ENCODE assay signal across 10 mouse cellular contexts in genomic region chr3:121535813-121536504, GRCm38 (mm10). TPM values are rescaled to one million over a fixed set of nuclear protein-coding genes. Genes with fewer than 3 reads are reported as not detected.
A peak's percentile ranks its signal among the peaks of the same experiment; 100 is the strongest.
DNase-seq lines count a peak whose midpoint lies in the region; ATAC-seq and TF ChIP-seq lines count a peak whose summit lies in the region.
"Had no signal": no experiment of that assay in that cellular context is flagged by ENCODE, and none has a peak within 500 bp of the region (broad histone marks: within the 10 kb centered on the region; RNA-seq: fewer than 3 reads in every experiment).

No protein-coding gene starts in this region.

- 84% methylated on average over 3 of the region's 3 CpGs for WGBS in forebrain, embryonic 11.5 days
- 89% methylated on average over 3 of the region's 3 CpGs for WGBS in forebrain, embryonic 16.5 days
- 91% methylated on average over 3 of the region's 3 CpGs for WGBS in midbrain, embryonic 14.5 days
- WGBS in midbrain, embryonic 16.5 days: 92% methylated on average over 3 of the region's 3 CpGs
- 85% methylated on average over 3 of the region's 3 CpGs for WGBS in cerebellum, adult 2 months

- peak; percentile 72 for DNase-seq in forebrain, embryonic 11.5 days (ENCODE audit: low spot score)
- peak; percentile 81 for DNase-seq in midbrain, embryonic 14.5 days
- DNase-seq in cerebellum, adult 2 months: peak; percentile 30 to 59
- DNase-seq in hindlimb bud, embryonic 11.5 days (ENCODE audit: extremely low spot score, low read depth, low spot score): peak; percentile 46
- DNase-seq in lung, postnatal 25 days (ENCODE audit: low spot score): peak; percentile 35
- peak; percentile 29 for DNase-seq in thymus, postnatal 25 days

- H3K27ac ChIP-seq in forebrain, embryonic 11.5 days (ENCODE audit: low read depth, low read length): no peak overlapping the region
- H3K27ac ChIP-seq in forebrain, embryonic 16.5 days (ENCODE audit: low read length): no peak overlapping the region
- no peak overlapping the region for H3K27ac ChIP-seq in midbrain, embryonic 14.5 days (replicated peaks; ENCODE audit: low read depth, low read length)
- no peak overlapping the region for H3K27ac ChIP-seq in midbrain, embryonic 16.5 days (ENCODE audit: low read length)
- no peak overlapping the region for H3K27ac ChIP-seq in cerebellum, adult 2 months (ENCODE audit: insufficient read depth, low read length)
- H3K27ac ChIP-seq: hindbrain, embryonic 15.5 days had no signal

- peaks cover 3% of the 10 kb centered on the region; the same call in 1 of the 2 replicates for H3K27me3 ChIP-seq in forebrain, embryonic 11.5 days (ENCODE audit: control insufficient read depth, insufficient read depth, low read length)
- H3K27me3 ChIP-seq in forebrain, embryonic 16.5 days (replicated peaks; ENCODE audit: control insufficient read depth, insufficient read depth, low read length): 0 out of 2 replicates have a peak, but pooled peaks cover 5% of the 10 kb centered on the region
- H3K27me3 ChIP-seq in midbrain, embryonic 14.5 days (ENCODE audit: control insufficient read depth, insufficient read depth, low read length): 0 out of 2 replicates have a peak, but pooled peaks cover 12% of the 10 kb centered on the region
- peaks cover 10% of the 10 kb centered on the region; the same call in 1 of the 2 replicates for H3K27me3 ChIP-seq in midbrain, embryonic 16.5 days (ENCODE audit: control insufficient read depth, insufficient read depth, low read depth, low read length)
- no peaks in the 10 kb centered on the region; the same call in 1 of the 2 replicates for H3K27me3 ChIP-seq in cerebellum, adult 2 months (ENCODE audit: control insufficient read depth, insufficient read depth, low read length)

- H3K4me2 ChIP-seq in forebrain, embryonic 11.5 days (ENCODE audit: low read depth, low read length, severe bottlenecking): no peak overlapping the region
- no peak overlapping the region for H3K4me2 ChIP-seq in forebrain, embryonic 16.5 days (ENCODE audit: low read length)
- no peak overlapping the region for H3K4me2 ChIP-seq in midbrain, embryonic 14.5 days (ENCODE audit: low read length)
- no peak overlapping the region for H3K4me2 ChIP-seq in midbrain, embryonic 16.5 days (ENCODE audit: low read length)
- H3K4me2 ChIP-seq: hindbrain, embryonic 15.5 days had no signal

- H3K4me3 ChIP-seq in forebrain, embryonic 11.5 days (ENCODE audit: low read depth, low read length): no peak overlapping the region
- H3K4me3 ChIP-seq in forebrain, embryonic 16.5 days (replicated peaks; ENCODE audit: low read length): no peak overlapping the region
- H3K4me3 ChIP-seq in midbrain, embryonic 14.5 days (replicated peaks; ENCODE audit: low read depth, low read length): no peak overlapping the region
- no peak overlapping the region for H3K4me3 ChIP-seq in midbrain, embryonic 16.5 days (ENCODE audit: low read depth, low read length)
- no peak overlapping the region for H3K4me3 ChIP-seq in cerebellum, adult 2 months (replicated peaks; ENCODE audit: insufficient read depth, low read depth, low read length)
- H3K4me3 ChIP-seq: hindbrain, embryonic 15.5 days; myocyte had no signal

- H3K36me3 ChIP-seq in forebrain, embryonic 11.5 days (ENCODE audit: control insufficient read depth, insufficient read depth, low read length): no peaks in the 10 kb centered on the region
- H3K36me3 ChIP-seq in forebrain, embryonic 16.5 days (ENCODE audit: control insufficient read depth, insufficient read depth): no peaks in the 10 kb centered on the region
- no peaks in the 10 kb centered on the region for H3K36me3 ChIP-seq in midbrain, embryonic 14.5 days (ENCODE audit: control insufficient read depth, insufficient read depth, low read length)
- H3K36me3 ChIP-seq in midbrain, embryonic 16.5 days (ENCODE audit: control insufficient read depth, insufficient read depth, low read length): no peaks in the 10 kb centered on the region
- H3K36me3 ChIP-seq: hindbrain, embryonic 15.5 days had no signal

- TF ChIP-seq CTCF in cerebellum, adult 2 months (IDR thresholded peaks at IDR 0.05; ENCODE audit: borderline replicate concordance, insufficient read depth, low read depth, low read length): peak; percentile 80

- H3K9ac ChIP-seq in forebrain, embryonic 11.5 days (ENCODE audit: low read length): no peak overlapping the region
- H3K9ac ChIP-seq in forebrain, embryonic 16.5 days (replicated peaks; ENCODE audit: low read depth, low read length): no peak overlapping the region
- H3K9ac ChIP-seq in midbrain, embryonic 14.5 days (replicated peaks; ENCODE audit: low read length): no peak overlapping the region
- no peak overlapping the region for H3K9ac ChIP-seq in midbrain, embryonic 16.5 days (ENCODE audit: low read depth, low read length)
- H3K9ac ChIP-seq: hindbrain, embryonic 15.5 days had no signal

- no peak for TF ChIP-seq POLR2A in cerebellum, adult 2 months (IDR thresholded peaks at IDR 0.05; ENCODE audit: borderline replicate concordance, insufficient read depth, low read length)

- H3K4me1 ChIP-seq in forebrain, embryonic 11.5 days (replicated peaks; ENCODE audit: control insufficient read depth, insufficient read depth, low read length): 0 out of 2 replicates have a peak, but pooled peaks cover 3% of the 10 kb centered on the region
- H3K4me1 ChIP-seq in forebrain, embryonic 16.5 days (replicated peaks; ENCODE audit: control insufficient read depth, insufficient read depth, low read length): peaks cover 6% of the 10 kb centered on the region
- peaks cover 6% of the 10 kb centered on the region; the same call in 1 of the 2 replicates for H3K4me1 ChIP-seq in midbrain, embryonic 14.5 days (ENCODE audit: control insufficient read depth, insufficient read depth, low read length)
- H3K4me1 ChIP-seq in midbrain, embryonic 16.5 days (ENCODE audit: control insufficient read depth, insufficient read depth, low read length): peaks cover 6% of the 10 kb centered on the region
- no peaks in the 10 kb centered on the region for H3K4me1 ChIP-seq in cerebellum, adult 2 months (ENCODE audit: control insufficient read depth, insufficient read depth, low read length)

- no peak for ATAC-seq in forebrain, embryonic 11.5 days (replicated peaks; ENCODE audit: low FRiP score)
- no peak for ATAC-seq in forebrain, embryonic 16.5 days
- ATAC-seq in midbrain, embryonic 14.5 days (ENCODE audit: low FRiP score, low TSS enrichment): no peak
- ATAC-seq in midbrain, embryonic 16.5 days: no peak

- no peaks in the 10 kb centered on the region for H3K9me3 ChIP-seq in forebrain, embryonic 11.5 days (ENCODE audit: control insufficient read depth, low read length)
- H3K9me3 ChIP-seq in forebrain, embryonic 16.5 days (ENCODE audit: control insufficient read depth, low read length): no peaks in the 10 kb centered on the region
- no peaks in the 10 kb centered on the region for H3K9me3 ChIP-seq in midbrain, embryonic 14.5 days (ENCODE audit: control insufficient read depth, low read length)
- no peaks in the 10 kb centered on the region for H3K9me3 ChIP-seq in midbrain, embryonic 16.5 days (replicated peaks; ENCODE audit: control insufficient read depth, low read length, poor library complexity, severe bottlenecking)
- H3K9me3 ChIP-seq: hindbrain, embryonic 15.5 days had no signal

RNA-seq across cellular contexts. Expression of gene Slc44a3, which starts 3.8 kb away (rescaled TPM):
- 0.83 and 1.0 TPM in 2 replicates for polyA plus RNA-seq in forebrain, embryonic 11.5 days (2014; fragmentation: Nextera tagmentation; extraction: Ambion mirVana)
- polyA plus RNA-seq in forebrain, embryonic 16.5 days (2015; fragmentation: Nextera tagmentation; extraction: Ambion mirVana): 0.37 and 0.98 TPM in 2 replicates
- polyA plus RNA-seq in midbrain, embryonic 14.5 days (2014; fragmentation: Nextera tagmentation; extraction: Ambion mirVana): 0.51 and 0.63 TPM in 2 replicates
- 1.3 and 1.4 TPM in 2 replicates for polyA plus RNA-seq in midbrain, embryonic 16.5 days (2015; fragmentation: Nextera tagmentation; extraction: Ambion mirVana)
- polyA plus RNA-seq in cerebellum, adult 2 months (2012; rRNA removed): 0.51 and 0.52 TPM in 2 replicates

Comparison
In these comparisons a context has a peak if more than half of its experiments do, and no peak if none do; other contexts are left out.
1. DNase-seq: peak in every context shown above with its lines; median percentile 81 in midbrain, embryonic 14.5 days; 72 in forebrain, embryonic 11.5 days; 46 in hindlimb bud, embryonic 11.5 days; 44 in cerebellum, adult 2 months; 35 in lung, postnatal 25 days; 29 in thymus, postnatal 25 days.